Mouse (Mus musculus): ENCODE data around the gene Cyb5r2. TPM values are rescaled to one million over a fixed set of nuclear protein-coding genes. Genes with fewer than 3 reads are reported as not detected.
A peak's percentile ranks its signal among the peaks of the same experiment; 100 is the strongest.

Gene Cyb5r2
- under 1 TPM in 3 of 4 experiments, not detected in 1; 0.16 to 0.43 (median 0.27) TPM for total RNA-seq (2022)

- DNase-seq (ENCODE audit: low spot score in 2 of 2): no peak
These were observed at the start of gene Cyb5r2 for GRCm38 (mm10) chr7:107757308-107758151. Gene Cyb5r2 (minus strand): TSS chr7:107758032.

- DNase-seq (ENCODE audit: low spot score in 2 of 2): no peak
These were observed 44.3 kb upstream of the Cyb5r2 start for GRCm38 (mm10) chr7:107802138-107802537.

DNA sequence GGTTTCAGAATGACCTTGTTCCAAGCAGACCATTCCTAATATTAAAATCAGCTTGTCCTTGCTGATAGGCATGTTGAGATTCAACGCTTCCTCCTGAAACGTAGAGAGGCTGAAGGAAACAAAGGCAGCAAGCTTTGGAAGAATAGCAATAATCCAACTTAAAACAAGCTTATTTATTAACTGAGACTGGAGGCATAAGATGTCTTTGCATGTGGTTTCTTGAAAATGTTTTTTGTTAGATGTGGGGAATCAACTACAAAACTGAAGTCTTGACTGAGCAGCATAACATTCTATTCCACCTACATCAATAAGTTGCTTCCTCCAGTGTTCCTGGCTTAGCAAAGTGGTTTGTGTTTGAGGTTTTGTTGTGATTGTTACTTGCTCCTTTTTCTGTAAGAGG is 43.3 kb upstream of the Cyb5r2 start, which contains the start of gene Ovch2:
Gene Ovch2, minus strand, starts transcription at position 101 of the 400 bp plus-strand sequence.
- no peak for DNase-seq (ENCODE audit: low spot score in 2 of 2)

- no peak for DNase-seq (ENCODE audit: low spot score in 2 of 2)
These were observed 38.7 kb upstream of the Cyb5r2 start for GRCm38 (mm10) chr7:107796500-107796899.

DNA sequence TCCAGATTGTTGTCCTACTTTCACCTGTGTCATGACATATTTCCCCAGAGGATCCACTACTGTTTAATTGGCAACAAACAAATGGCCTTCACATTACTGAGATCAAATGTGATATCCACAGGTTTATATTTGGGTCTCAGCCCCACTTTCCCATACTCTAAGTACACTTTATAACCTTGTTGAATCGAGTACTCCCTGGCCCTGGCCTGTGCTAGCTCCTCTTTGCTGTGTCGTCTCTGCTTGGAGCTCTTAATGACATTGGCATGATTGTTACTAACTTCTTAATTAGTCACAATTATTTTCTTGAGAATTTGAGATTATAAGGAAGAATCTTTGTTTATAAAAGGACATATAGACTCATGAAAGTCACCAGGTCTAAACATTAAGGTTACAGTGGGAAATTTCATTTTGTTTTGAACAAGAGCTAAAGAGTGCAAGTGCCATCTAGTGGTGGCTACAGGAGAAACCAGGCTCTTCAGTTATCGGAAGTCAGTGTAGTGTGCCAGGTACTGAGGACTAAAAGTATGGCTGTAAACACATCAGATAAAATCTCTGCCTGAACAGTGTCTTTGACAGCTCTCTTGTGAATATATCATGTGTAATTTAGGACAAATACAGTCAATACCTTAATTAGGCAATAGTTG is 30.3 kb upstream of the Cyb5r2 start:
- peak in 1 of 2 experiments; percentile 7 for DNase-seq (ENCODE audit: low spot score in 2 of 2)

DNA sequence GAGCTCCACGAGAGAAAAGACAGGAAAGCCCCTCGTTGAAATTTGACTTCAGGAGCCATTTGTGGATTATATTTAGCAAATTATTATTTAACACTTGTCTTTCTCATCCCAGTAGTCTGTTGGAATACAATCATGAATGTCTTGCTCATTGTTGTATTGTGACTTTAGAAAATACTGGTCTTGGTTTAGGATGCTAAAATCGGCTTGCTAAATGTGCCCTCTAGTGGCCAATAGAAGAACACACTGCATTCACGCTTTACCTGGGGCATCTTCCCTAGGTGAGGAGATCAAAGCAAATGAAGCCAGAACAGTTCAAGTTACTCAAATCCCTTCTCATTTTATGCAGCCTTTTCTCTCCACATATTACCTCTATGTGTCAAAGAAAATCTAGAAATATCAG is 21.8 kb upstream of the Cyb5r2 start:
- no peak for DNase-seq (ENCODE audit: low spot score in 2 of 2)

DNA sequence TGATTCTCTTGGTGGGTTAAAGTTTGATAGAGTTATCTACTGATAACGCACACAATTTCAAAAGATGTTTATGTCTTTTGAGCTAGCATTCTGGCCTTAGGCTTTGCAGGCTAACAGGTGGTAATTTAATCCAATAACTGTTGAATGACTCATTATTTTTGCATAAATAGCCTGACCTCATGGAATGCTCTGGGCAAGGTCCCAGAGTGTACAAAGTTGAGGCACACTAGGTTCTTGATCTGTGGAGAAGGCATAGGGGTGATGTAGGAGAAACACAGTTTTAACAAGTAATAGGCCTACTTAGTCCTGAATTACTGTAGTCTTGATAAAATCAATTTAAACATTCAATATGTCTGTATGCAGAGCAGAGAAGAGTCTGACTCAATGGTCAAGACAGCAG is 20.4 kb upstream of the Cyb5r2 start:
- no peak for DNase-seq (ENCODE audit: low spot score in 2 of 2)

GRCm38 (mm10) chr7:107770812-107771211 is 13.0 kb upstream of the Cyb5r2 start:
- no peak for DNase-seq (ENCODE audit: low spot score in 2 of 2)

- no peak for DNase-seq (ENCODE audit: low spot score in 2 of 2)
These were observed 1.1 kb downstream of the Cyb5r2 start for GRCm38 (mm10) chr7:107756748-107757147.

DNA sequence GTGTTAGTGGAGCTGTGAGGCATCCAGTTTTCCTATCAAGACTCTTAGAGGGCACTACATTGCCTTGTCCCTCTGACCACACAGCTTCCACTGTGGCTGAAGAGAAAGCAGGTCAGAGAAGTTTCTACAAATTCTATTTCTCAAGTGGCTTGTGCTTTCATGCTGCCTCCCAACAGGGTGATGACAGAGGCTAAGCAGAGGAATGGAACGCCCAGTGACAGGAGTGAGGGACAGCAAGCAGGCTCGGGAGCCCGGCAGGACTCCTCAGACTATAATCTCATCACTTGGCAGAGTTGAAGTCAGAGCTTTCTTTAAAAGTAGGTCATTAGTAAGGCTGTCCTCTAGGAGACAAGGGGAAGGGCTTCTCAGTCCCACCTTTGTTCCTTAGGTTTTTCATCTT is 1.9 kb downstream of the Cyb5r2 start:
- DNase-seq (ENCODE audit: low spot score in 2 of 2): no peak

DNA sequence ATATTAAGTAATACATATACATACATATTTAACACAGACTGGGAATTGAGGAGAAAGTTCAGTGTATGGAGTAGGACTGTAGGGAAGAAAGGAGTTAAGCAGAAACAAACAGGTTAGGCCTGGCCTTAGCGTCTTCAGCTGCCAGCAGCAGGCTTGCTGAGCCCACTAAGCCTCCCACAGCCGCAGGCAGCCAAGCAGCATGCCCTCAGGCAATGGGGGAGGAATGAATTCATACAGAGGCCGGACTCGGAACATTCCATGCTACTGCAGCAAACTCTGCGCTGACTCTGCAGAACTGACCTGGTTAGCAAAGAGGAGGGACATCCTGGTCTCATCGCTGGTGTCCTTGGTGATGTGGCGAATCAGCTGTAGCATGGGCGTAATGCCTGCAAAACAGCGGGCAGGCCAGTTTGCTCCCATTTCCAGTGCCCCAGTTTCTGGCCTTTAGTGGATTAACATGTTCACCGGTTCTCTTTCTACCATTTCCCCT is 5.8 kb downstream of the Cyb5r2 start:
- no peak for DNase-seq (ENCODE audit: low spot score in 2 of 2)

- no peak for DNase-seq (ENCODE audit: low spot score in 2 of 2)
These were observed 8.1 kb downstream of the Cyb5r2 start for GRCm38 (mm10) chr7:107749721-107750120.

- DNase-seq (ENCODE audit: low spot score in 2 of 2): peak; percentile 17 to 23
These were observed 8.6 kb downstream of the Cyb5r2 start for GRCm38 (mm10) chr7:107749270-107749669.

- DNase-seq (ENCODE audit: low spot score in 2 of 2): peak in 1 of 2 experiments; percentile 27
These were observed 9.9 kb downstream of the Cyb5r2 start for GRCm38 (mm10) chr7:107747954-107748353.

DNA sequence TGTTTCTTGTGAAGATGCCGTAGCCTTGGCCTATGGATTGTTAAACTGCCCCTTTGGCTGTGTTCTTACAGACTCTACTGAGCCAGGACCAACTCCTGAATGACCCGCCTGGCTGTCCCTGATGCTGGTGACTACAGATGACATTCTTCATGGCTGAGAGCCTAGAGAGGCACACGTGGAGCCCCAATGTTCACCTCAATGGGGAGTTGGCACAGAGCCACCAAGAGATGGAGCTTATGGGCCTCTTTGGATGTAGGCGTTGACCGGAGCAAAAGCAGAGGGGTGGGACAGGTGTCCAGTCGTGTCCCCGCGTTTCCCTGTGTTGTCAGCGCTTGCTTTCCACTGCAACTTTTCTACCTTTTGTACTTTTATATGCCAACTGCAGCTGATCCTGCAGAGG is 10.4 kb downstream of the Cyb5r2 start:
- DNase-seq (ENCODE audit: low spot score in 2 of 2): no peak

- no peak for DNase-seq (ENCODE audit: low spot score in 2 of 2)
These were observed 11.8 kb downstream of the Cyb5r2 start for GRCm38 (mm10) chr7:107746036-107746435.

DNA sequence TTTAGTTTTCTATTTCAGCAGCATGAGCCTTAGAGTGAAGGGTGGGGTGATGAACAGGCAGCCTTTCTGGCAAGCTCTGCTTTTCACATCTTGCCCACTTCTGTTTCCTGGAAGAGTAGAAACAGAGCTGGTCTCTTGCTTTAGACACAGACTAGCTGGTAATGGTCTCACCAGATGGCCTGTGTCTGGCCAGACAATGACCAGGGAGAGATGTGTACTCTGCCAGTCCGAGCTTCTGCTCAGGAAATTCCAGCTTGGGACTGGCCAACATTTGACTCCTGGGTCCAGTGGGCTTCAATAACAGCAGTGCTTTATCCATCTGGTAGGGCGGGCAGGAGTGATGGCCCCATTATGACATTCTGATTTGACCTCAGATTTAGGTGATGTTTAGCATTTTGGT is 12.7 kb downstream of the Cyb5r2 start:
- DNase-seq (ENCODE audit: low spot score in 2 of 2): no peak

GRCm38 (mm10) chr7:107744454-107744853 is 13.4 kb downstream of the Cyb5r2 start:
- no peak for DNase-seq (ENCODE audit: low spot score in 2 of 2)

GRCm38 (mm10) chr7:107742963-107743465 is 14.8 kb downstream of the Cyb5r2 start:
- no peak for DNase-seq (ENCODE audit: low spot score in 2 of 2)

DNA sequence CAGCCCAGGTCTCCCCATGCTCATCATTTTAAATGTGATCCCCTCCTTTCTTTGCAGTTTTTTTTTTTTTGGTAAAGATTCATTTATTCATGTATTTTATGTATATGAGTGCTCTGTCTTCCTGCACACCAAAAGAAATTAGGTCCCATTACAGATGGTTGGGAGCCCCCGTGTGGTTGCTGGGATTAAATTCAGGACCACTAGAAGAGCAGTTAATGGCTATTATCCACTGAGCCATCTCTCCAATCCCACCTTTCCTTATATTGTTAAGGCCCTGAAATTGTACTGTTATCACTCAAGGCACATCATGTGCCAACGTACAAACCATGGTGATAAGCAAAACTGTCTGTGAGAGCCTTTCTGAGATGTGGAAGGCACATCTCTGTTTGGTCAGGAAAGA is 19.1 kb downstream of the Cyb5r2 start:
- peak in 1 of 2 experiments; percentile 29 for DNase-seq (ENCODE audit: low spot score in 2 of 2)

GRCm38 (mm10) chr7:107733162-107733561 is 24.7 kb downstream of the Cyb5r2 start:
- DNase-seq (ENCODE audit: low spot score in 2 of 2): no peak

DNA sequence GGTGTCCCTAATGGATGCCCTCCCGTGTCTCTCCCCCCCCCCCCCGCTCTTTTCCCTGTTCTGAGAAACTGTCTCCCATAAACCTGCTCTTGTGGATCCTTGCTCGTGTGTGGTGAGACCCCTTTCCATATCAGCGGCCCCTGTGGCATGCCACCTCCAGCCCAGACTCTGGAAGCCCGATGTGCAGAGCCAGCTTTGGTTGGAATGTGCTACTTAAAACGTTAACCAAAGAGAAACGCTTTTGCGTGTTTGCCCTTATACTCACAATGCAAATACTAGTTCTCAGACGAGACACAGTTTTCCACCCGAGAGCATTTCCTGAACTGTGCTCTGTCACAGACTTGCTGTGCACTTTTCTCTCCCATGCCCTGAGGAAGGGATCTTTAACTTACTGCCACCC is 27.2 kb downstream of the Cyb5r2 start:
- DNase-seq (ENCODE audit: low spot score in 2 of 2): no peak
